Mouse (Mus musculus) central nervous system, embryonic 18 days (tissue): ENCODE data around the gene Amn. TPM values are rescaled to one million over a fixed set of nuclear protein-coding genes. Genes with fewer than 3 reads are reported as not detected.

Source experiments
- polyA plus RNA-seq: library from polyadenylated mRNA; depleted of rRNA; stranded (reverse); fragments of >200 nt; gene quantifications from 2 replicates; pipeline ENCODE4 v1.2.3, GENCODE M21; 2012; rRNA removed

The Amn gene
- polyA plus RNA-seq, result 22.7 and 24.3 TPM in 2 replicates

GRCm38 (mm10) chr12:111270629-111271277 lies at the start of gene Amn:
TSS of gene Amn (plus strand) at chr12:111271095.

Other genes starting within 250 kb of the Amn start
- 14.8 and 14.9 TPM in 2 replicates for gene Rcor1, start 231.7 kb upstream of the Amn start, polyA plus RNA-seq
- 29.9 and 30.4 TPM in 2 replicates for gene Traf3, start 104.7 kb upstream of the Amn start, polyA plus RNA-seq
- 0.17 and 0.23 TPM in 2 replicates for gene 4930595D18Rik, start 86.6 kb upstream of the Amn start, polyA plus RNA-seq
- gene Cdc42bpb, start 106.6 kb downstream of the Amn start, polyA plus RNA-seq, result 180 and 191 TPM in 2 replicates
- 4.3 and 5.1 TPM in 2 replicates for gene Lbhd2, start 135.7 kb downstream of the Amn start, polyA plus RNA-seq
- gene Exoc3l4, start 145.9 kb downstream of the Amn start, polyA plus RNA-seq, result 2.3 and 4.3 TPM in 2 replicates
- gene Tnfaip2, start 171.4 kb downstream of the Amn start, polyA plus RNA-seq, result 0.78 and 2.2 TPM in 2 replicates
- gene Gm266, start 214.7 kb downstream of the Amn start, polyA plus RNA-seq, result 5.5 and 7.1 TPM in 2 replicates